Mouse (Mus musculus) kidney, postnatal 0 days (tissue): ENCODE results near the gene Ntm. TPM values are rescaled to one million over a fixed set of nuclear protein-coding genes. Genes with fewer than 3 reads are reported as not detected.

Experiments
- ATAC-seq: fragments of 200-750 bp; cut with Nextera tagmentation; replicated peaks from 2 replicates; pipeline ENCODE4 v1.8.0; 2017; ENCODE audit warnings: low read depth, moderate number of reproducible peaks, moderate TSS enrichment, moderate library complexity; ENCODE audit not compliant: low FRiP score
- DNase-seq: peaks from one replicate; pipeline ENCODE4 v3.0.0-alpha.2; 2016; ENCODE audit warnings: low spot score
- H3K27ac ChIP-seq: fragments of 300-500 bp; sonication (generic); 2 replicates; pipeline ENCODE4 v1.5.1; 2014; ENCODE audit warnings: mild to moderate bottlenecking
- H3K27me3 ChIP-seq: fragments of 300-500 bp; sonication (generic); 2 replicates; pipeline ENCODE4 v1.6.1; 2014; ENCODE audit warnings: low read length, mixed read lengths; ENCODE audit not compliant: insufficient read depth
- H3K36me3 ChIP-seq: fragments of 300-500 bp; sonication (generic); 2 replicates; pipeline ENCODE4 v1.6.1; 2014; ENCODE audit warnings: low read length, mixed read lengths; ENCODE audit not compliant: insufficient read depth
- H3K4me1 ChIP-seq: fragments of 300-500 bp; sonication (generic); replicated peaks from 2 replicates; pipeline ENCODE4 v1.6.1; 2014; ENCODE audit warnings: antibody characterized with exemption, low read length, mixed read lengths; ENCODE audit not compliant: insufficient read depth
- H3K4me2 ChIP-seq: fragments of 300-500 bp; sonication (generic); 2 replicates; pipeline ENCODE4 v1.6.1; 2014; ENCODE audit warnings: mild to moderate bottlenecking, low read length, moderate library complexity, mixed read lengths
- H3K4me3 ChIP-seq: fragments of 300-500 bp; sonication (generic); replicated peaks from 2 replicates; pipeline ENCODE4 v1.5.1; 2014; ENCODE audit warnings: low read depth, low read length
- H3K9ac ChIP-seq: fragments of 300-500 bp; sonication (generic); 2 replicates; pipeline ENCODE4 v1.6.1; 2014; ENCODE audit warnings: low read depth, low read length
- H3K9me3 ChIP-seq: fragments of 300-500 bp; sonication (generic); replicated peaks from 2 replicates; pipeline ENCODE4 v1.6.1; 2016; ENCODE audit warnings: low read length, inconsistent platforms, mixed read lengths
- CTCF ChIP-seq: IDR thresholded peaks from 2 replicates; pipeline ENCODE4 v1.5.1; 2016; ENCODE audit warnings: antibody characterized with exemption, low read depth, mild to moderate bottlenecking, moderate library complexity
- WGBS: fragments of 180-500 bp; shearing (Covaris S2); extraction: QIAGEN DNeasy Blood & Tissue Kit; methylation state at CpG from one replicate; pipeline ENCODE4 v1.1.7; 2014; 5-methylcytosine and 5-hydroxymethylcytosine counted together
- polyA plus RNA-seq: library from polyadenylated mRNA; unstranded; fragments of >200 nt; fragmentation: Nextera tagmentation; extraction: Ambion mirVana; gene quantifications from 2 replicates; pipeline ENCODE4 v1.2.1, GENCODE M21; 2015

Ntm gene
- polyA plus RNA-seq, 1 experiment from 2014 or later = 20.6 TPM

DNA sequence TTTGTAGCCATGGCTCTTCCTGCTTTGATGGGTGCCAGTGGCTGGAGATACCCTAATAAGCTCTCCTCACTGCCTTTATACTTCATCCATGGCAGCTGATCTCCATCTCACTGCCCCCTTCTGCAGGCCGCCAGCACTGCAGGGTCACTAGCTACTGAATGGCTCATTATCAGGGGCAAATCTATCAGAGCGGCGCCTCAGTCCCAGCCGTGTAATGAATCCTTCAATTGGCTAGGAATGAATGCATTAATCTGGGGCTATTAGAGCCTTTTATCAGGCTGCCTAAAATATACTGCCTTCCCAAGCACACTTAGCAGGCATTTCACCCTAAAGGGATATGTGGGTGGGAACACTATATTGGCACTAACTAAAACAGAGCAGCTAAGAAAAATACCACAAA lies 832.6 kb downstream of the Ntm start:
- ATAC-seq (no peak), DNase-seq (no peak)
- Histone ChIP-seq H3K36me3 (no peaks in the 10 kb centered on the region), H3K9ac (no peak overlapping the region), H3K9me3 (no peaks in the 10 kb centered on the region), H3K27me3 (no peaks in the 10 kb centered on the region), H3K4me1 (no peaks in the 10 kb centered on the region), H3K4me3 (no peak overlapping the region), H3K4me2 (no peak overlapping the region), H3K27ac (no peak overlapping the region)
- WGBS = 37% methylated on average over 4 of the region's 4 CpGs
- 0 out of 2 replicates have a peak, but pooled peaks have one; percentile 13 for TF ChIP-seq CTCF

DNA sequence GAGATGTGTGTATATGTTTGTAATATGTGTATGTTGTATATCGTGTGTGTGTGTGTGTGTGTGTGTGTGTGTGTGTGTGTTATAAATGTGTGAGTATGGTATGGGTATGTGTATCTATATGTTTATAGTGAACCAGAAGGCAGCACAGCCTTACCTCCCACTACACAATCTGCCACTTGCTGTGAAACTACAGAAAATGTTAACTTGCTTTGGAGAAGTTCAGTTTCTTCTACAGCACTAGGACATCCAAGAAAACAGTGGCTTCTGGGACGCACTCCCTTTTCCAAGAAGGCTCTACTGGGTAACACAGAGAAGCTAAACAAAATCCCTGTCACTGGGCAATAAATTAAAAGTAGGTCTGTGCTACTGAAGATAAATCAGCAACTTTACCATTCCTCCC lies 834.5 kb downstream of the Ntm start:
- Histone ChIP-seq H3K36me3 (no peaks in the 10 kb centered on the region), H3K27me3 (no peaks in the 10 kb centered on the region), H3K4me1 (no peaks in the 10 kb centered on the region), H3K9me3 (no peaks in the 10 kb centered on the region), H3K4me2 (no peak overlapping the region), H3K4me3 (no peak overlapping the region), H3K27ac (no peak overlapping the region), H3K9ac (no peak overlapping the region)
- WGBS = 62% methylated on average over 2 of the region's 2 CpGs
- no peak for ATAC-seq
- no peak for DNase-seq
- TF ChIP-seq CTCF = no peak

DNA sequence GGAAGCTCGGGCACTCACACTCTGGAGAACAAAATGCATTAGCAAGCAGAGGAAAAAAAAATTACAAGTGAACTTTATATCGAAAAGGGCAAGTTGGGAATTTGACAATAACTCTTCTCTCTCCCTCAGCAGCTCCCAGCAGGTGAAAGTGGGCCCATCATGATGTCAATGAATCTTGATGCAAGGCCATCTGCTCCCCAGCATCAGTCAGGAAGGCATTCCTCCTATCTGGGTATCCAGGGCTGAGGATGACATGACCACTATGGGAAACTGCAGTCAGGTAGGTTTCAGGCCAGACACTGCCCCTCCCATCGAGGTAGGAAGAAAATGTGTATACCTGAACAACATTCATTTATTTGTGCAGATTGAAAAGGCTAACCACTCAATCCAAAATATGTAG lies 838.5 kb downstream of the Ntm start:
- WGBS = 75% methylated on average over 3 of the region's 3 CpGs
- Histone ChIP-seq H3K4me1 (no peaks in the 10 kb centered on the region), H3K27me3 (no peaks in the 10 kb centered on the region), H3K27ac (no peak overlapping the region), H3K9ac (no peak overlapping the region), H3K36me3 (no peaks in the 10 kb centered on the region), H3K4me3 (no peak overlapping the region), H3K4me2 (no peak overlapping the region), H3K9me3 (no peaks in the 10 kb centered on the region)
- DNase-seq (no peak), ATAC-seq (no peak)
- no peak for TF ChIP-seq CTCF

DNA sequence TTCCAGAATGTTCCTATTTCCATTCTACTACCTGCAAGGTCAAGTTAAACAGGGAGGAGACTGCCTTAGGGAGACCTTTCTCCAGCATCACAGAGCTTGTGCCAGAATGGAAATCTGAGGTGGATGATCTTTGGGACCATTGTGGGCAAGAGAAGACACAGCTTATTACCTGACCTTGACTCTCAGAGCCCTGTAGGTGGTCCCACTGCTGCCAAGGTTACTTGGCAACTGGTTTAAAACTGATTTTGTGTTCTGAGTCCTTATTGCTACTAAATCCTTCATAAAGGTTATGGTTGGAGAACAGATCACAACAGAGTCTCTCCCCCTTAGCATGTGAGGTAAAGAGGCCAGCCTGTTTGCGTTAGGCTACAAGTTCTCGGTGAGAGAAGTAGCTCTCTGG lies 839.1 kb downstream of the Ntm start:
- Histone ChIP-seq H3K36me3 (no peaks in the 10 kb centered on the region), H3K9me3 (no peaks in the 10 kb centered on the region), H3K4me2 (no peak overlapping the region), H3K27me3 (no peaks in the 10 kb centered on the region), H3K4me3 (no peak overlapping the region), H3K4me1 (no peaks in the 10 kb centered on the region), H3K9ac (no peak overlapping the region), H3K27ac (no peak overlapping the region)
- 75% methylated on average over 2 of the region's 2 CpGs for WGBS
- DNase-seq = no peak
- ATAC-seq = no peak
- no peak for TF ChIP-seq CTCF

DNA sequence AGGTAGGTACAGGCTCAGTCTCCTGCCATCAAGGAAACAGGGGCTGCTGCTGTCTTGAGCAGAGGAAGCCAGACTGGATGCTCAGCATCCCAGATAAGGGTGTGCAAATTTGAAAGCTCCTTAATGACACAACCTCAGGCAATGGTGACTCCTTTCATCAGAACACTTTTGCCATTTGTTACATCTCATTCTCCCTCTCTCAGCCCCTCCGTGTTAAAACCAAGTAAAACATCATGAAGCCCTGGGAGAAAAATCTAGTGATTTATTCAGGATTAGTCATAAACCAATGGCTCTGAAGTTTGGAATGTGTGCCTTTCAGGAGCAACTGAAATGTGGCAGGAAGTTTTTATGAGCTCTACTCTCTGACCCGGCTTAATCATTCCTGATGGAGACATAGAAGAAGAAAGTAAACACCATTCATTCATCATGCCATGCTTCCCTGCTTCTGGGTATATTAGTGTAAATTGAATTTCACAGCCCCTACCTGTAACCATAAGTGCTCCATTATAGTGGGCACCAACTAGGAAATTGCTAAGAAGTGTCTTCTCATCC lies 845.3 kb downstream of the Ntm start:
- Histone ChIP-seq H3K4me3 (no peak overlapping the region), H3K27ac (no peak overlapping the region)
- peak; percentile 60 for DNase-seq

DNA sequence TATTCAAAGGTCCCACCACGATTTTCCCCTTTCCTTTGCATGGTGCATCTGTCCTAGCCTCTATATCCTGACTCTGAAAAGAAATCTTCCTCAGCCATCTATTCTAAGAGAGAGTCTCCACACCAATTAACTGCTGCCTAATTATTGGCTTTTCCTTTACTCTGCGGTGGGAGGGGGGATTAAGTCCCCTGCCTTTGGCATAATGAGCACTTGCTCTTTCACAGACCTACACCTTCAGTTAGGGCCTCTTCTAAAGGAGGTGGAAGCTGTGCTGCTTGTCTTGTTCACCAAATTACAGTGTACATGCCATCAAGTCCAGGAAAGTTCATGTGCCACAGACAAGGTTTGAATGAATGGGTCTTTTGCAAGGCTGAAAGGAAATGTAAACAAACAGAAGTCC lies 847.6 kb downstream of the Ntm start:
- Histone ChIP-seq H3K4me2 (no peak overlapping the region), H3K9me3 (no peaks in the 10 kb centered on the region), H3K36me3 (no peaks in the 10 kb centered on the region), H3K9ac (no peak overlapping the region), H3K27ac (no peak overlapping the region), H3K4me1 (0 out of 2 replicates have a peak, but pooled peaks cover 3% of the 10 kb centered on the region), H3K27me3 (no peaks in the 10 kb centered on the region), H3K4me3 (no peak overlapping the region)
- ATAC-seq = no peak
- no peak for DNase-seq
- no peak for TF ChIP-seq CTCF
- 51% methylated on average over 2 of the region's 2 CpGs for WGBS

More for the DNA sequence above, 845.3 kb downstream of the Ntm start:
- no peak for TF ChIP-seq CTCF
- no peak; the same call in 1 of the 2 replicates for ATAC-seq
- Histone ChIP-seq H3K9me3 (no peaks in the 10 kb centered on the region), H3K27me3 (no peaks in the 10 kb centered on the region), H3K9ac (no peak overlapping the region), H3K36me3 (no peaks in the 10 kb centered on the region), H3K4me1 (no peaks in the 10 kb centered on the region), H3K4me2 (no peak overlapping the region)
- 1% methylated on average over 2 of the region's 2 CpGs for WGBS

DNA sequence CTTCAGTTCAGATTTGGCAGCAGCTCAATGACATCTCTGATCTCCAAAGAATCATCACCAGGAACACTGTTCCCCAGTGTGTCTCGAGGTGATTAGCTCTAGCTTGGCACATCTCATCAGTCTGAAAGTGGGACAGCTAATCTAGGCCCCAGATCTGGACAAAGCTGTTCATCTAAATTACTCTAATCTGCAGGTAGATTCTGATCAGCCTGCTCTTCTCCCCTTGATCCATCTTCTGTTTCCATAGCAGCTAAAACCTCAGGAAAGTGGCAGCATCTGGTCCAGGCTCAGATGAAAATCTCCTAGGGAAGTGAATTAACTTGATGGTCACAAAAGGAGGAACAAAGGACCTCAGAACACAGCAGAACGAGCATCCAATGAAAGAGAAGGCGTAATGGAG lies 856.2 kb downstream of the Ntm start:
- Histone ChIP-seq H3K27ac (no peak overlapping the region), H3K27me3 (no peaks in the 10 kb centered on the region), H3K9me3 (no peaks in the 10 kb centered on the region), H3K4me1 (0 out of 2 replicates have a peak, but pooled peaks cover under 1% of the 10 kb centered on the region), H3K36me3 (no peaks in the 10 kb centered on the region), H3K9ac (no peak overlapping the region), H3K4me2 (no peak overlapping the region), H3K4me3 (no peak overlapping the region)
- 79% methylated on average over 3 of the region's 3 CpGs for WGBS
- ATAC-seq (no peak), DNase-seq (no peak)
- TF ChIP-seq CTCF = no peak
